Mouse (Mus musculus) cerebral cortex, adult 2 months (tissue): ENCODE results near the gene Rhoc.

Source experiments
- WGBS: fragments of 180-500 bp; shearing (Covaris S2); methylation state at CpG from one replicate; pipeline ENCODE4 v1.1.7; 2018; 5-methylcytosine and 5-hydroxymethylcytosine counted together

Gene Rhoc

GRCm38 (mm10) chr3:104816130-104816529 is 28.0 kb downstream of the Rhoc start:
- WGBS: 91% methylated on average over 7 of the region's 7 CpGs

- 1% methylated on average over 46 of the region's 46 CpGs for WGBS
These were observed 29.4 kb downstream of the Rhoc start for GRCm38 (mm10) chr3:104817481-104817990.

- under 1% methylated on average over 40 of the region's 40 CpGs for WGBS
These were observed 30.0 kb downstream of the Rhoc start, which contains the start of gene Mov10 for GRCm38 (mm10) chr3:104817991-104818748. Mov10 (minus strand) TSS chr3:104818563.

GRCm38 (mm10) chr3:104818749-104819134 is 30.6 kb downstream of the Rhoc start:
- WGBS: 15% methylated on average over 3 of the region's 3 CpGs

- WGBS: 51% methylated on average over 1 of the region's 1 CpGs
These were observed 32.3 kb downstream of the Rhoc start for GRCm38 (mm10) chr3:104820426-104820825.

GRCm38 (mm10) chr3:104822413-104822812 is 34.2 kb downstream of the Rhoc start:
- 86% methylated on average over 3 of the region's 3 CpGs for whole genome bisulfite sequencing

GRCm38 (mm10) chr3:104835797-104836196 is 47.6 kb downstream of the Rhoc start:
- WGBS: 95% methylated on average over 3 of the region's 3 CpGs

GRCm38 (mm10) chr3:104841049-104841448 is 52.9 kb downstream of the Rhoc start:
- WGBS: 97% methylated on average over 5 of the region's 5 CpGs
